Mouse (Mus musculus) CH12.LX (cell line): ENCODE measurements around the gene Alx3. TPM values are rescaled to one million over a fixed set of nuclear protein-coding genes. Genes with fewer than 3 reads are reported as not detected.

Source experiments
- DNase-seq: peaks from one replicate; pipeline ENCODE4 v3.0.0-alpha.2; 2013; ENCODE audit errors: extremely low read depth
- H3K27ac ChIP-seq: 2 replicates; pipeline ENCODE4 v1.5.1; 2012; ENCODE audit warnings: low read depth, mild to moderate bottlenecking, control low read depth, moderate library complexity; ENCODE audit not compliant: insufficient read depth
- H3K27me3 ChIP-seq: replicated peaks from 2 replicates; pipeline ENCODE3; 2012; ENCODE audit warnings: inconsistent platforms
- H3K36me3 ChIP-seq, 2 experiments: replicated peaks in 1 of 2; 2 replicates each; pipeline versions ENCODE3 to v1.6.1; 2012; ENCODE audit warnings: inconsistent platforms in 1 of 2, low read length in 1 of 2, mild to moderate bottlenecking in 1 of 2, mixed read lengths in 1 of 2, moderate library complexity in 1 of 2; ENCODE audit not compliant: control insufficient read depth in 1 of 2, insufficient read depth in 1 of 2
- H3K4me1 ChIP-seq, 2 experiments: 2 replicates each; pipeline ENCODE4 v1.6.1; 2012; ENCODE audit warnings: inconsistent platforms in 1 of 2, moderate library complexity in 1 of 2; ENCODE audit not compliant: insufficient read depth in 2 of 2, control insufficient read depth in 1 of 2
- H3K4me2 ChIP-seq: 2 replicates; pipeline ENCODE4 v1.6.1; 2012; ENCODE audit warnings: low read depth, mild to moderate bottlenecking, control low read depth; ENCODE audit not compliant: poor library complexity, insufficient read depth, severe bottlenecking
- H3K4me3 ChIP-seq, 3 experiments: fragments of 150-350 bp in 1 of 3; sonication (generic) in 1 of 3; replicated peaks in 1 of 3; 2 replicates each; pipeline versions ENCODE3 to v1.5.1; 2011 to 2012; ENCODE audit warnings: low read depth in 2 of 3, low read length in 2 of 3, mild to moderate bottlenecking in 2 of 3, moderate library complexity in 2 of 3, control low read depth in 1 of 3, improper control_type of control experiment in 1 of 3, inconsistent platforms in 1 of 3, mixed read lengths in 1 of 3; ENCODE audit not compliant: poor library complexity in 1 of 3
- H3K79me2 ChIP-seq: replicated peaks from 2 replicates; pipeline ENCODE4 v1.6.1; 2012; ENCODE audit warnings: mild to moderate bottlenecking, moderate library complexity; ENCODE audit not compliant: control insufficient read depth, poor library complexity, insufficient read depth, severe bottlenecking; ENCODE audit errors: extremely low read depth
- H3K9ac ChIP-seq: 2 replicates; pipeline ENCODE4 v1.6.1; 2012; ENCODE audit warnings: low read depth, mild to moderate bottlenecking, control low read depth, moderate library complexity; ENCODE audit not compliant: insufficient read depth
- H3K9me3 ChIP-seq: replicated peaks from 2 replicates; pipeline ENCODE3; 2012; ENCODE audit warnings: low read length, inconsistent platforms, mixed read lengths
- BHLHE40 ChIP-seq: IDR thresholded peaks from 2 replicates; pipeline ENCODE4 v1.6.1; 2011; ENCODE audit warnings: mild to moderate bottlenecking, low read depth, low read length, improper control_type of control experiment
- E2F4 ChIP-seq: IDR thresholded peaks from 2 replicates; pipeline ENCODE4 v1.6.1; 2011; ENCODE audit warnings: low read depth, low read length, improper control_type of control experiment; ENCODE audit not compliant: insufficient replicate concordance
- ELF1 ChIP-seq: IDR thresholded peaks from 2 replicates; pipeline ENCODE4 v1.6.1; 2014; ENCODE audit warnings: low read depth, mild to moderate bottlenecking, inconsistent platforms, low read length, improper control_type of control experiment
- KAT2A ChIP-seq: IDR thresholded peaks from 2 replicates; pipeline ENCODE4 v1.6.1; 2012; ENCODE audit warnings: low read length, improper control_type of control experiment, inconsistent platforms; ENCODE audit not compliant: insufficient replicate concordance
- MAZ ChIP-seq: IDR thresholded peaks from 2 replicates; pipeline ENCODE4 v1.6.1; 2012; ENCODE audit warnings: low read depth, mild to moderate bottlenecking, inconsistent platforms, low read length, improper control_type of control experiment, moderate library complexity
- MEF2A ChIP-seq: IDR thresholded peaks from 2 replicates; pipeline ENCODE4 v1.6.1; 2014; ENCODE audit warnings: low read depth, mild to moderate bottlenecking, inconsistent platforms, low read length, improper control_type of control experiment, borderline replicate concordance
- MXI1 ChIP-seq: IDR thresholded peaks from 2 replicates; pipeline ENCODE4 v1.6.1; 2011; ENCODE audit warnings: mild to moderate bottlenecking, low read depth, low read length, improper control_type of control experiment
- MYC ChIP-seq: IDR thresholded peaks from 2 replicates; pipeline ENCODE4 v1.6.1; 2011; ENCODE audit warnings: low read depth, mild to moderate bottlenecking, improper control_type of control experiment, low read length
- PAX5 ChIP-seq: IDR thresholded peaks from 2 replicates; pipeline ENCODE4 v1.6.1; 2012; ENCODE audit warnings: low read length, inconsistent platforms, mixed read lengths
- POLR2AphosphoS2 ChIP-seq: IDR thresholded peaks from 2 replicates; pipeline ENCODE4 v1.6.1; 2011; ENCODE audit warnings: low read depth, low read length, improper control_type of control experiment
- RAD21 ChIP-seq: IDR thresholded peaks from 2 replicates; pipeline ENCODE4 v1.6.1; 2011; ENCODE audit warnings: low read depth, mild to moderate bottlenecking, low read length, improper control_type of control experiment, moderate library complexity
- RCOR1 ChIP-seq: conservative IDR thresholded peaks from 2 replicates; pipeline ENCODE4 v1.6.1; 2012; ENCODE audit warnings: low read depth, mild to moderate bottlenecking, inconsistent platforms, low read length, improper control_type of control experiment
- SMC3 ChIP-seq: IDR thresholded peaks from 2 replicates; pipeline ENCODE4 v1.6.1; 2011; ENCODE audit warnings: low read depth, low read length, improper control_type of control experiment
- TCF12 ChIP-seq: IDR thresholded peaks from 2 replicates; pipeline ENCODE4 v1.6.1; 2014; ENCODE audit warnings: low read depth, mild to moderate bottlenecking, inconsistent platforms, low read length, improper control_type of control experiment
- USF1 ChIP-seq: IDR thresholded peaks from 2 replicates; pipeline ENCODE4 v1.6.1; 2014; ENCODE audit warnings: low read depth, mild to moderate bottlenecking, inconsistent platforms, low read length, improper control_type of control experiment
- ZC3H11A ChIP-seq: IDR thresholded peaks from 2 replicates; pipeline ENCODE4 v1.6.1; 2012; ENCODE audit warnings: low read depth, mild to moderate bottlenecking, inconsistent platforms, low read length, improper control_type of control experiment
- ZKSCAN1 ChIP-seq: IDR thresholded peaks from 2 replicates; pipeline ENCODE4 v1.6.1; 2012; ENCODE audit warnings: low read depth, inconsistent platforms, low read length, improper control_type of control experiment, borderline replicate concordance
- ZMIZ1 ChIP-seq: IDR thresholded peaks from 2 replicates; pipeline ENCODE4 v1.6.1; 2012; ENCODE audit warnings: low read depth, mild to moderate bottlenecking, inconsistent platforms, low read length, improper control_type of control experiment
- dilution Hi-C: fragments of 300-500 bp; cut with MboI; formaldehyde crosslinking; loops from 2 replicates; pipeline ENCODE4 v1.14.3; 2020; ENCODE audit warnings: low sequenced_read_pairs; ENCODE audit not compliant: extremely low pct_unique_long_range_greater_than_20kb, extremely low pct_ligation_motif_present
- in situ Hi-C: fragments of 300-500 bp; cut with MboI; formaldehyde crosslinking; loops from 3 replicates; pipeline ENCODE4 v1.14.3; 2019; ENCODE audit warnings: low sequenced_read_pairs, low pct_ligation_motif_present, low pct_unique_long_range_greater_than_20kb, mixed read lengths
- polyA plus RNA-seq: library from polyadenylated mRNA; unstranded; fragments of >175 nt; gene quantifications from 2 replicates; pipeline ENCODE4 v1.2.1, GENCODE M21; 2012; ENCODE audit warnings: low read depth; ENCODE audit not compliant: insufficient read length
- total RNA-seq, 2 experiments: library from RNA; depleted of rRNA; stranded (reverse); fragments of 300-350 nt in 1 of 2; fragments of >200 nt in 1 of 2; gene quantifications; 2 replicates each; pipeline ENCODE4 v1.2.3; 2012 to 2014

The Alx3 gene
- total and polyA plus RNA-seq, 3 experiments: not detected

GRCm38 (mm10) chr3:107627641-107628040, 32.8 kb downstream of the Alx3 start:
- no peak for DNase-seq
- H3K4me3 ChIP-seq: no peak overlapping the region
- dilution Hi-C loops: no loop called here
- H3K4me1 ChIP-seq: peaks cover 6 to 30% of the 10 kb centered on the region in 2 experiments; a peak in 3 of 4 replicates
- H3K27me3 ChIP-seq: no peaks in the 10 kb centered on the region
- H3K4me2 ChIP-seq: no peak overlapping the region
- in situ Hi-C loops: no loop called here
- H3K9ac ChIP-seq: no peak overlapping the region
- H3K9me3 ChIP-seq: no peaks in the 10 kb centered on the region
- H3K79me2 ChIP-seq: no peaks in the 10 kb centered on the region
- peaks cover 50 to 69% of the 10 kb centered on the region in 2 experiments for H3K36me3 ChIP-seq
- no peak overlapping the region for H3K27ac ChIP-seq
- no peak for TF ChIP-seq RAD21
- TF ChIP-seq BHLHE40: no peak
- TF ChIP-seq ELF1: no peak
- no peak for TF ChIP-seq ZC3H11A
- no peak for TF ChIP-seq MXI1
- TF ChIP-seq USF1: no peak
- no peak for TF ChIP-seq ZKSCAN1
- TF ChIP-seq ZMIZ1: no peak
- TF ChIP-seq PAX5: no peak
- TF ChIP-seq MYC: no peak
- TF ChIP-seq E2F4: no peak

- TF ChIP-seq SMC3 (no peak), MAZ (no peak), TCF12 (no peak), KAT2A (no peak), BHLHE40 (no peak), ELF1 (no peak), USF1 (no peak), MEF2A (no peak), MYC (no peak), MXI1 (no peak), POLR2AphosphoS2 (no peak), RCOR1 (no peak)
- TF ChIP-seq, all 38 proteins: peak for 0
- Histone ChIP-seq H3K4me2 (no peak overlapping the region), H3K4me3 (no peak overlapping the region), H3K27me3 (no peaks in the 10 kb centered on the region), H3K79me2 (no peaks in the 10 kb centered on the region), H3K36me3 (peaks cover 42 to 60% of the 10 kb centered on the region in 2 experiments), H3K9ac (no peak overlapping the region), H3K27ac (no peak overlapping the region), H3K4me1 (peaks cover 6 to 30% of the 10 kb centered on the region in 2 experiments; a peak in 3 of 4 replicates), H3K9me3 (no peaks in the 10 kb centered on the region)
- DNase-seq: no peak
- in situ Hi-C loops (no loop called here), dilution Hi-C loops (no loop called here)
These were observed 33.7 kb downstream of the Alx3 start for GRCm38 (mm10) chr3:107628551-107628950.
